Mouse (Mus musculus) MEL (cell line): ENCODE data around the gene Ciita. TPM values are rescaled to one million over a fixed set of nuclear protein-coding genes. Genes with fewer than 3 reads are reported as not detected.

Experiments
- DNase-seq: peaks from one replicate; pipeline ENCODE4 v3.0.0; 2011; ENCODE audit warnings: low read depth, low spot score
- H3K27ac ChIP-seq: 2 replicates; pipeline ENCODE4 v1.5.1; 2012; ENCODE audit warnings: low read depth, mild to moderate bottlenecking, control low read depth, low read length, moderate library complexity; ENCODE audit not compliant: control insufficient read depth
- H3K27me3 ChIP-seq, 2 experiments: fragments of 150-350 bp in 1 of 2; sonication (generic) in 1 of 2; 2 replicates each; pipeline ENCODE4 v1.6.1; 2012; ENCODE audit warnings: low read length in 2 of 2, mild to moderate bottlenecking in 2 of 2, improper control_type of control experiment in 1 of 2, moderate library complexity in 1 of 2; ENCODE audit not compliant: insufficient read depth in 2 of 2, control insufficient read depth in 1 of 2
- H3K36me3 ChIP-seq, 2 experiments: 2 replicates each; pipeline ENCODE4 v1.6.1; 2012 to 2014; ENCODE audit warnings: low read length in 2 of 2, improper control_type of control experiment in 1 of 2, inconsistent platforms in 1 of 2, mild to moderate bottlenecking in 1 of 2; ENCODE audit not compliant: insufficient read depth in 2 of 2, control insufficient read depth in 1 of 2
- H3K4me1 ChIP-seq, 2 experiments: fragments of 150-350 bp in 1 of 2; sonication (generic) in 1 of 2; 2 replicates each; pipeline ENCODE4 v1.6.1; 2012; ENCODE audit warnings: low read length in 2 of 2, improper control_type of control experiment in 1 of 2, mild to moderate bottlenecking in 1 of 2; ENCODE audit not compliant: insufficient read depth in 2 of 2, control insufficient read depth in 1 of 2
- H3K4me3 ChIP-seq, 2 experiments: fragments of 150-350 bp in 1 of 2; sonication (generic) in 1 of 2; 2 replicates each; pipeline ENCODE4 v1.5.1; 2012; ENCODE audit warnings: low read depth in 2 of 2, low read length in 2 of 2, mild to moderate bottlenecking in 2 of 2, moderate library complexity in 2 of 2, control low read depth in 1 of 2, improper control_type of control experiment in 1 of 2; ENCODE audit not compliant: control insufficient read depth in 1 of 2, insufficient read depth in 1 of 2
- H3K79me2 ChIP-seq: 2 replicates; pipeline ENCODE4 v1.6.1; 2012; ENCODE audit warnings: mild to moderate bottlenecking, low read length, moderate library complexity; ENCODE audit not compliant: control insufficient read depth, poor library complexity, insufficient read depth
- H3K9ac ChIP-seq: 2 replicates; pipeline ENCODE4 v1.6.1; 2012; ENCODE audit warnings: low read depth, mild to moderate bottlenecking, control low read depth, low read length, moderate library complexity; ENCODE audit not compliant: control insufficient read depth, poor library complexity, severe bottlenecking
- H3K9me3 ChIP-seq: fragments of 150-350 bp; sonication (generic); replicated peaks from 2 replicates; pipeline ENCODE4 v1.6.1; 2012; ENCODE audit warnings: mild to moderate bottlenecking, low read length, improper control_type of control experiment, moderate library complexity; ENCODE audit not compliant: insufficient read depth
- BHLHE40 ChIP-seq: IDR thresholded peaks from 2 replicates; pipeline ENCODE4 v1.6.1; 2012; ENCODE audit warnings: low read depth, mild to moderate bottlenecking, inconsistent platforms, low read length, improper control_type of control experiment, borderline replicate concordance
- CHD1 ChIP-seq: IDR thresholded peaks from 2 replicates; pipeline ENCODE4 v1.6.1; 2012; ENCODE audit warnings: low read depth, mild to moderate bottlenecking, inconsistent platforms, low read length, improper control_type of control experiment
- CTCF ChIP-seq, 3 experiments: IDR thresholded peaks in 2 of 3; conservative IDR thresholded peaks in 1 of 3; 2 replicates each; pipeline ENCODE4 v1.5.1; 2011 to 2012; ENCODE audit warnings: low read length in 3 of 3, low read depth in 2 of 3, mild to moderate bottlenecking in 2 of 3, improper control_type of control experiment in 1 of 3, inconsistent platforms in 1 of 3, mixed read lengths in 1 of 3, moderate library complexity in 1 of 3; ENCODE audit not compliant: control insufficient read depth in 1 of 3, insufficient read depth in 1 of 3, poor library complexity in 1 of 3, severe bottlenecking in 1 of 3
- ELF1 ChIP-seq: IDR thresholded peaks from 2 replicates; pipeline ENCODE4 v1.6.1; 2014; ENCODE audit warnings: low read depth, mild to moderate bottlenecking, inconsistent platforms, low read length, improper control_type of control experiment, moderate library complexity
- EP300 ChIP-seq, 2 experiments: IDR thresholded peaks; 2 replicates each; pipeline ENCODE4 v1.6.1; 2011; ENCODE audit warnings: improper control_type of control experiment in 2 of 2, low read length in 2 of 2, low read depth in 1 of 2, mild to moderate bottlenecking in 1 of 2
- HCFC1 ChIP-seq: IDR thresholded peaks from 2 replicates; pipeline ENCODE4 v1.6.1; 2012; ENCODE audit warnings: low read depth, mild to moderate bottlenecking, inconsistent platforms, low read length, improper control_type of control experiment, moderate library complexity
- JUND ChIP-seq: IDR thresholded peaks from 2 replicates; pipeline ENCODE4 v1.6.1; 2011; ENCODE audit warnings: low read depth, mild to moderate bottlenecking, improper control_type of control experiment, low read length
- KAT2A ChIP-seq: conservative IDR thresholded peaks from 2 replicates; pipeline ENCODE4 v1.6.1; 2012; ENCODE audit warnings: low read depth, low read length, improper control_type of control experiment, inconsistent platforms
- MAFK ChIP-seq: IDR thresholded peaks from 2 replicates; pipeline ENCODE4 v1.6.1; 2011; ENCODE audit warnings: low read depth, mild to moderate bottlenecking, low read length, improper control_type of control experiment, borderline replicate concordance
- MAZ ChIP-seq: IDR thresholded peaks from 2 replicates; pipeline ENCODE4 v1.6.1; 2012; ENCODE audit warnings: low read depth, mild to moderate bottlenecking, inconsistent platforms, low read length, improper control_type of control experiment
- MXI1 ChIP-seq: IDR thresholded peaks from 2 replicates; pipeline ENCODE4 v1.6.1; 2011; ENCODE audit warnings: mild to moderate bottlenecking, low read depth, low read length, improper control_type of control experiment
- MYB ChIP-seq: IDR thresholded peaks from 2 replicates; pipeline ENCODE4 v1.6.1; 2011; ENCODE audit warnings: mild to moderate bottlenecking, low read depth, low read length, improper control_type of control experiment
- MYC ChIP-seq: IDR thresholded peaks from 2 replicates; pipeline ENCODE4 v1.6.1; 2011; ENCODE audit warnings: low read depth, mild to moderate bottlenecking, low read length, improper control_type of control experiment, moderate library complexity
- NELFE ChIP-seq: IDR thresholded peaks from 2 replicates; pipeline ENCODE4 v1.6.1; 2011; ENCODE audit warnings: low read depth, low read length, improper control_type of control experiment
- SMC3 ChIP-seq: IDR thresholded peaks from 2 replicates; pipeline ENCODE4 v1.6.1; 2011; ENCODE audit warnings: low read depth, low read length, improper control_type of control experiment
- TAL1 ChIP-seq: IDR thresholded peaks from 2 replicates; pipeline ENCODE4 v1.6.1; 2012; ENCODE audit warnings: mild to moderate bottlenecking, inconsistent platforms, low read length, moderate library complexity, mixed read lengths
- TBP ChIP-seq: IDR thresholded peaks from 2 replicates; pipeline ENCODE4 v1.8.0; 2011; ENCODE audit warnings: low read depth, low read length, improper control_type of control experiment
- TCF12 ChIP-seq: IDR thresholded peaks from 2 replicates; pipeline ENCODE4 v1.6.1; 2014; ENCODE audit warnings: low read depth, mild to moderate bottlenecking, inconsistent platforms, low read length, improper control_type of control experiment, moderate library complexity
- UBTF ChIP-seq: IDR thresholded peaks from 2 replicates; pipeline ENCODE4 v1.6.1; 2012; ENCODE audit warnings: low read depth, mild to moderate bottlenecking, inconsistent platforms, low read length, improper control_type of control experiment, moderate library complexity, borderline replicate concordance; ENCODE audit not compliant: insufficient read depth
- ZKSCAN1 ChIP-seq: IDR thresholded peaks from 2 replicates; pipeline ENCODE4 v1.6.1; 2012; ENCODE audit warnings: low read depth, mild to moderate bottlenecking, inconsistent platforms, low read length, improper control_type of control experiment, moderate library complexity
- ZNF384 ChIP-seq: IDR thresholded peaks from 2 replicates; pipeline ENCODE4 v1.6.1; 2012; ENCODE audit warnings: low read depth, mild to moderate bottlenecking, inconsistent platforms, low read length, improper control_type of control experiment
- polyA plus RNA-seq, 2 experiments: library from polyadenylated mRNA; stranded (reverse) in 1 of 2; unstranded in 1 of 2; fragments of >175 nt in 1 of 2; fragments of >200 nt in 1 of 2; gene quantifications; 2 replicates each; pipeline versions ENCODE4 v1.2.1 to v1.2.4; 2012; ENCODE audit warnings: low replicate concordance in 2 of 2, low read depth in 1 of 2; ENCODE audit not compliant: insufficient read length in 2 of 2, insufficient read depth in 1 of 2, missing spikeins in 1 of 2
- total RNA-seq: library from RNA; depleted of rRNA; stranded (reverse); fragments of 300-350 nt; gene quantifications from 2 replicates; pipeline ENCODE4 v1.2.3, GENCODE M21; 2012

Gene Ciita
- total and polyA plus RNA-seq, 3 experiments = 0.04 TPM; not detected in 2

- Histone ChIP-seq H3K9ac (no peak overlapping the region), H3K36me3 (no peaks in the 10 kb centered on the region), H3K4me1 (no peaks in the 10 kb centered on the region), H3K27me3 (no peaks in the 10 kb centered on the region), H3K4me3 (no peak overlapping the region), H3K79me2 (no peaks in the 10 kb centered on the region), H3K9me3 (no peaks in the 10 kb centered on the region)
- no peak for DNase-seq
- TF ChIP-seq KAT2A = no peak
- TF ChIP-seq, all 39 proteins: peak for 0
- no peak overlapping the region for H3K27ac ChIP-seq
These were observed 33.1 kb upstream of the Ciita start for GRCm38 (mm10) chr16:10446573-10447263.

- no peaks in the 10 kb centered on the region for H3K79me2 ChIP-seq
- no peaks in the 10 kb centered on the region for H3K4me1 ChIP-seq
- TF ChIP-seq CTCF (IDR thresholded peaks at IDR 0.05 in 2 of 3, conservative IDR thresholded peaks at IDR 0.05 in 1 of 3; ENCODE audit: control insufficient read depth in 1 of 3, insufficient read depth in 1 of 3, low read depth in 2 of 3, low read length in 3 of 3, poor library complexity in 1 of 3, severe bottlenecking in 1 of 3) = no peak
- no peak for TF ChIP-seq ZKSCAN1
- no peak for TF ChIP-seq MAZ
- TF ChIP-seq MYB = no peak
- no peak for TF ChIP-seq CHD1
- TF ChIP-seq JUND = no peak
- no peak for TF ChIP-seq ZNF384
- TF ChIP-seq HCFC1 = no peak
- TF ChIP-seq, all 39 proteins: peak for 0
- Histone ChIP-seq H3K27me3 (no peaks in the 10 kb centered on the region), H3K36me3 (no peaks in the 10 kb centered on the region), H3K9me3 (no peaks in the 10 kb centered on the region), H3K9ac (no peak within 1 kb of the TSS), H3K27ac (no peak within 1 kb of the TSS), H3K4me3 (no peak within 1 kb of the TSS)
- no peak for DNase-seq
These were observed 32.6 kb upstream of the Ciita start, which contains the start of gene Tvp23a for GRCm38 (mm10) chr16:10447264-10447594. TSS of gene Tvp23a (minus strand) at chr16:10447362.

GRCm38 (mm10) chr16:10447781-10448180, 32.1 kb upstream of the Ciita start:
- Histone ChIP-seq H3K9me3 (no peaks in the 10 kb centered on the region), H3K27ac (no peak overlapping the region), H3K4me3 (no peak overlapping the region), H3K27me3 (0 out of 4 replicates have a peak, but pooled peaks cover 0 to 2% of the 10 kb centered on the region in 2 experiments), H3K36me3 (no peaks in the 10 kb centered on the region), H3K4me1 (no peaks in the 10 kb centered on the region), H3K79me2 (no peaks in the 10 kb centered on the region), H3K9ac (no peak overlapping the region)
- TF ChIP-seq SMC3 (no peak), MXI1 (no peak), ELF1 (no peak), NELFE (no peak), ZKSCAN1 (no peak), JUND (no peak), ZNF384 (no peak), EP300 (IDR thresholded peaks at IDR 0.05; ENCODE audit: low read depth in 1 of 2, low read length in 2 of 2) (no peak), CHD1 (no peak), UBTF (no peak), TBP (no peak), KAT2A (no peak), MAFK (no peak), TCF12 (no peak), TAL1 (no peak), BHLHE40 (no peak), MAZ (no peak), MYC (no peak)
- DNase-seq = no peak
